ENCODE assay signal across 11 mouse cellular contexts in the genomic region with DNA sequence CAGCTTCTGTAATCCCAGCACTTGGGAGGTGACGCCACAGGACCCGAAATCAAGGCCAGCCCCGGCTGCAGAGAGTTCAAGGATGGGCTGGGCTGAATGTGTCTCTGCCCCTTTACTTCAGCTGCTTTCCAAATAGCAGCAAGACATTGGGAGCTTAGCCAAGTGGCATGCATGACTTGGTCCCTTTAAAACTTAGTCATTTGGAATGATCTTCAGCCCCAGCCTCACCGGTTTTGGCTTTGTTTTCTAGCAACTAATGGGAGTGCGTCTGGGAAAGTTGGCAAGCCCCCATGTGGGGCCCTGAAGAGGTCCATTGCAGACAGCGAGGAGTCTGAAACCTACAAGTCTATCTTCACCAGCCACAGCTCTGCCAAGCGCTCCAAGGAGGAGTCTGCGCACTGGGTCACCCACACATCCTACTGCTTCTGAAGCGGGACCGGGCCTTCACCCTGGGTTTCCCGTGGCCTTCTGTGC. TPM values are rescaled to one million over a fixed set of nuclear protein-coding genes. Genes with fewer than 3 reads are reported as not detected.
DNase-seq lines count a peak whose midpoint lies in the region; ATAC-seq and TF ChIP-seq lines count a peak whose summit lies in the region.
"Had no signal": no experiment of that assay in that cellular context is flagged by ENCODE, and none has a peak within 500 bp of the region (broad histone marks: within the 10 kb centered on the region; RNA-seq: fewer than 3 reads in every experiment).

No protein-coding gene starts in this region.

- H3K9ac ChIP-seq in forebrain, postnatal 0 days: no peak overlapping the region
- H3K9ac ChIP-seq in neural tube, embryonic 14.5 days (replicated peaks; ENCODE audit: low read depth, low read length): no peak overlapping the region

- no peaks in the 10 kb centered on the region for H3K27me3 ChIP-seq in forebrain, postnatal 0 days (ENCODE audit: insufficient read depth, low read length)
- H3K27me3 ChIP-seq in neural tube, embryonic 14.5 days (ENCODE audit: control insufficient read depth, insufficient read depth, low read length): no peaks in the 10 kb centered on the region
- H3K27me3 ChIP-seq: CH12.LX had no signal

- H3K4me1 ChIP-seq in forebrain, postnatal 0 days (ENCODE audit: insufficient read depth): no peaks in the 10 kb centered on the region
- no peaks in the 10 kb centered on the region for H3K4me1 ChIP-seq in neural tube, embryonic 14.5 days (ENCODE audit: control insufficient read depth, insufficient read depth, low read length)

- peak; percentile 52 for ATAC-seq in forebrain, postnatal 0 days
- ATAC-seq in neural tube, embryonic 14.5 days (ENCODE audit: low read depth): peak; percentile 80; the same call in 1 of the 2 replicates

- DNase-seq in heart, postnatal 4 days: peak; percentile 47
- DNase-seq in heart, adult 11 months: no peak
- DNase-seq in adrenal gland, adult (ENCODE audit: inconsistent age in 2 of 2, low spot score in 1 of 2): peak; percentile 81 to 95
- DNase-seq in forebrain, postnatal 0 days: peak; percentile 68
- DNase-seq in thymus, postnatal 25 days: no peak
- DNase-seq in spleen, adult 12 weeks (ENCODE audit: low spot score): no peak
- DNase-seq in spleen, postnatal 36 days (ENCODE audit: low spot score in 2 of 2): no peak

- H3K4me3 ChIP-seq in forebrain, postnatal 0 days (ENCODE audit: low read depth, low read length): no peak overlapping the region
- H3K4me3 ChIP-seq in neural tube, embryonic 14.5 days (ENCODE audit: low read depth, low read length): no peak overlapping the region
- H3K4me3 ChIP-seq: left cerebral cortex, adult 2 months; myocyte had no signal

- 38% methylated on average over 11 of the region's 11 CpGs for WGBS in forebrain, postnatal 0 days
- 74% methylated on average over 11 of the region's 11 CpGs for WGBS in neural tube, embryonic 14.5 days

- peaks cover 67% of the 10 kb centered on the region for H3K36me3 ChIP-seq in forebrain, postnatal 0 days (ENCODE audit: insufficient read depth)
- H3K36me3 ChIP-seq in neural tube, embryonic 14.5 days (ENCODE audit: control insufficient read depth, insufficient read depth, low read length): peaks cover 31% of the 10 kb centered on the region

- no peak overlapping the region for H3K4me2 ChIP-seq in forebrain, postnatal 0 days (ENCODE audit: low read depth)
- no peak overlapping the region for H3K4me2 ChIP-seq in neural tube, embryonic 14.5 days (ENCODE audit: low read depth, low read length)

- H3K27ac ChIP-seq in forebrain, postnatal 0 days (ENCODE audit: low read depth, low read length): no peak overlapping the region
- no peak overlapping the region for H3K27ac ChIP-seq in neural tube, embryonic 14.5 days (ENCODE audit: low read depth, low read length)
- H3K27ac ChIP-seq: left cerebral cortex, adult 2 months had no signal

- no peak for TF ChIP-seq CTCF in forebrain, postnatal 0 days (IDR thresholded peaks at IDR 0.05; ENCODE audit: low read depth)

- no peaks in the 10 kb centered on the region for H3K9me3 ChIP-seq in forebrain, postnatal 0 days (ENCODE audit: low read length)
- no peaks in the 10 kb centered on the region for H3K9me3 ChIP-seq in neural tube, embryonic 14.5 days (ENCODE audit: control insufficient read depth, low read length)

RNA-seq across cellular contexts. Expression of a gene that starts 3.9 kb away (rescaled TPM):
- total RNA-seq in heart, postnatal 4 days (2021): under 1 TPM in 1 of 2 experiments, not detected in 1; 0.55 TPM
- 1.1 and 2.3 TPM in 2 replicates for total RNA-seq in forebrain, postnatal 0 days (2014; rRNA removed)
- 0.23 and 0.50 TPM in 2 replicates for polyA plus RNA-seq in forebrain, postnatal 0 days (2015; fragmentation: Nextera tagmentation; extraction: Ambion mirVana)
- polyA plus RNA-seq in neural tube, embryonic 14.5 days (2014; fragmentation: Nextera tagmentation; extraction: Ambion mirVana): 0.82 TPM in 1 of 2 replicates, not detected in the other

RNA-seq across cellular contexts. Expression of a gene that starts 10.0 kb away (rescaled TPM):
- total RNA-seq in heart, postnatal 4 days (2021): not detected
- total RNA-seq in forebrain, postnatal 0 days (2014; rRNA removed): not detected in 2 replicates
- polyA plus RNA-seq in forebrain, postnatal 0 days (2015; fragmentation: Nextera tagmentation; extraction: Ambion mirVana): 0.38 and 0.74 TPM in 2 replicates
- polyA plus RNA-seq in neural tube, embryonic 14.5 days (2014; fragmentation: Nextera tagmentation; extraction: Ambion mirVana): 0.80 and 1.2 TPM in 2 replicates
- total RNA-seq: left cerebral cortex, adult 2 months had no signal

RNA-seq across cellular contexts. Expression of a gene that starts 28.0 kb away (rescaled TPM):
- 10 to 100 TPM; 39.3 to 41.1 TPM for total RNA-seq in heart, postnatal 4 days (2021)
- 80.0 and 84.0 TPM in 2 replicates for total RNA-seq in forebrain, postnatal 0 days (2014; rRNA removed)
- 86.1 and 99.6 TPM in 2 replicates for polyA plus RNA-seq in forebrain, postnatal 0 days (2015; fragmentation: Nextera tagmentation; extraction: Ambion mirVana)
- polyA plus RNA-seq in neural tube, embryonic 14.5 days (2014; fragmentation: Nextera tagmentation; extraction: Ambion mirVana): 94.9 and 102 TPM in 2 replicates

Comparison
In these comparisons a context has a peak if more than half of its experiments do, and no peak if none do; other contexts are left out.
1. DNase-seq: peak in heart, postnatal 4 days (single experiment), adrenal gland, adult (2 of 2) and forebrain, postnatal 0 days (single experiment); none in heart, adult 11 months (single experiment), thymus, postnatal 25 days (single experiment), spleen, adult 12 weeks (single experiment) and spleen, postnatal 36 days (0 of 2).